Mouse (Mus musculus): Measurements from ENCODE around the gene Aup1. TPM values are rescaled to one million over a fixed set of nuclear protein-coding genes. Genes with fewer than 3 reads are reported as not detected.

Aup1 gene
- polyA plus RNA-seq, 1 experiment from 2014 or later = 244 TPM

GRCm38 (mm10) chr6:83074979-83075378 is 20.7 kb downstream of the Aup1 start:
- no peak for ATAC-seq (ENCODE audit: low FRiP score, low TSS enrichment)

DNA sequence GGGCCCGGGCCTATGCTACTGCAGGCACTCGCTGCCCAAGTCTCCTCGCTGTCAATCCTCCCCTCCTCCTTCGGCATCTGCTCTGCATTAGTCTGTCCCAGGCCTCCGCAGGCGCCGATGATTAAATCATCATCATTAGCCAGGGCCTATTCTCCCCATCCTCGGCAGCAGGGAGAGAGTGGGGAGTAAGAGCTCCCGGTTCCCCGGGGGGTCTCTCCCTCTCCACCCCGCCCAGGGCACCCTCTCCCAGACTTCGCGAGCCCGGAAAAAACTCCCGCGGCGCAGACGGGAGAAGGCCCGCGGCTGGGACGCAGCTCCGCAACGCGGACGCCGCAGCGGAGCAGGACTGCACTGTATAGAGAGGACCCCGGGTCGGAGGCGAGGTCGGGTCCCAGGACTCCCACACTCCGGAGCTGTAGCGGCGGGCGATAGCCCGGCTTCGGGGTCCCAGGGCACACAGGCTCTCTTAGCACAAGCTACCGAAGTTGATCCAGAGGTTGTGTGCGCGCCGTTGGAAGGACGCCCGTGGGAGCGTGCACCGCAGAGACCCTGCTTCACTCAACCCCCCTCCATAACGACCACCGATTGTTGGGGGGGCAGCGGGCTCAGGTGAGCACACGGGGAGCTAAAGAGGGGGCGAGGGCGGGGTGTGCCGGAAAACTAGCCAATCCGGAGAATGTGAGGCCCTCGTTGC is 23.5 kb downstream of the Aup1 start, which contains the start of gene Pcgf1:
Gene Pcgf1, plus strand, starts transcription at position 240 of the 694 bp plus-strand sequence.
- peaks cover 38% of the 10 kb centered on the region for H3K27me3 ChIP-seq (ENCODE audit: insufficient read depth, low read length)
- no peaks in the 10 kb centered on the region for H3K9me3 ChIP-seq (ENCODE audit: low read length)
- H3K36me3 ChIP-seq (ENCODE audit: insufficient read depth, low read length) = peaks cover 16% of the 10 kb centered on the region
- peak within 1 kb of the TSS; percentile 88 for H3K27ac ChIP-seq (ENCODE audit: low read length)
- peak within 1 kb of the TSS; percentile 90 for H3K9ac ChIP-seq (replicated peaks; ENCODE audit: low read length)
- peak; percentile 84 for ATAC-seq (ENCODE audit: low FRiP score, low TSS enrichment)
- H3K4me1 ChIP-seq (ENCODE audit: insufficient read depth, low read length) = peaks cover 19% of the 10 kb centered on the region
- under 1% methylated on average over 53 of the region's 54 CpGs for WGBS
- peak within 1 kb of the TSS; percentile 99 for H3K4me2 ChIP-seq (replicated peaks; ENCODE audit: low read depth, low read length)
- peak within 1 kb of the TSS; percentile 90 for H3K4me3 ChIP-seq (ENCODE audit: low read length)

More at GRCm38 (mm10) chr6:83074979-83075378, 20.7 kb downstream of the Aup1 start:
- Histone ChIP-seq H3K4me3 (ENCODE audit: low read length) (no peak overlapping the region), H3K4me2 (replicated peaks; ENCODE audit: low read depth, low read length) (no peak overlapping the region), H3K4me1 (ENCODE audit: insufficient read depth, low read length) (peaks cover 29% of the 10 kb centered on the region), H3K27ac (ENCODE audit: low read length) (no peak overlapping the region), H3K36me3 (ENCODE audit: insufficient read depth, low read length) (peaks cover 2% of the 10 kb centered on the region; the same call in 1 of the 2 replicates), H3K9ac (replicated peaks; ENCODE audit: low read length) (no peak overlapping the region), H3K9me3 (ENCODE audit: low read length) (no peaks in the 10 kb centered on the region), H3K27me3 (ENCODE audit: insufficient read depth, low read length) (peaks cover 65% of the 10 kb centered on the region)
- 17% methylated on average over 2 of the region's 2 CpGs for WGBS

GRCm38 (mm10) chr6:83078324-83078858 is 24.1 kb downstream of the Aup1 start:
- H3K9me3 ChIP-seq (ENCODE audit: low read length) = no peaks in the 10 kb centered on the region

GRCm38 (mm10) chr6:83080210-83080609 is 25.9 kb downstream of the Aup1 start:
- 92% methylated on average over 5 of the region's 5 CpGs for WGBS
- Histone ChIP-seq H3K27me3 (ENCODE audit: insufficient read depth, low read length) (peaks cover 19% of the 10 kb centered on the region), H3K4me3 (ENCODE audit: low read length) (no peak overlapping the region), H3K27ac (ENCODE audit: low read length) (no peak overlapping the region), H3K4me2 (replicated peaks; ENCODE audit: low read depth, low read length) (no peak overlapping the region), H3K9ac (replicated peaks; ENCODE audit: low read length) (no peak overlapping the region), H3K4me1 (ENCODE audit: insufficient read depth, low read length) (peaks cover 40% of the 10 kb centered on the region), H3K9me3 (ENCODE audit: low read length) (no peaks in the 10 kb centered on the region), H3K36me3 (ENCODE audit: insufficient read depth, low read length) (peaks cover 16% of the 10 kb centered on the region)
- ATAC-seq (ENCODE audit: low FRiP score, low TSS enrichment) = no peak

More at GRCm38 (mm10) chr6:83078324-83078858, 24.1 kb downstream of the Aup1 start:
- WGBS = under 1% methylated on average over 46 of the region's 46 CpGs
- Histone ChIP-seq H3K27me3 (ENCODE audit: insufficient read depth, low read length) (peaks cover 33% of the 10 kb centered on the region), H3K4me1 (ENCODE audit: insufficient read depth, low read length) (peaks cover 23% of the 10 kb centered on the region), H3K4me3 (ENCODE audit: low read length) (peak overlapping the region; percentile 90), H3K36me3 (ENCODE audit: insufficient read depth, low read length) (peaks cover 16% of the 10 kb centered on the region), H3K9ac (replicated peaks; ENCODE audit: low read length) (peak overlapping the region; percentile 90), H3K27ac (ENCODE audit: low read length) (peak overlapping the region; percentile 88), H3K4me2 (replicated peaks; ENCODE audit: low read depth, low read length) (peak overlapping the region; percentile 99)
- ATAC-seq (ENCODE audit: low FRiP score, low TSS enrichment) = peak; percentile 92

DNA sequence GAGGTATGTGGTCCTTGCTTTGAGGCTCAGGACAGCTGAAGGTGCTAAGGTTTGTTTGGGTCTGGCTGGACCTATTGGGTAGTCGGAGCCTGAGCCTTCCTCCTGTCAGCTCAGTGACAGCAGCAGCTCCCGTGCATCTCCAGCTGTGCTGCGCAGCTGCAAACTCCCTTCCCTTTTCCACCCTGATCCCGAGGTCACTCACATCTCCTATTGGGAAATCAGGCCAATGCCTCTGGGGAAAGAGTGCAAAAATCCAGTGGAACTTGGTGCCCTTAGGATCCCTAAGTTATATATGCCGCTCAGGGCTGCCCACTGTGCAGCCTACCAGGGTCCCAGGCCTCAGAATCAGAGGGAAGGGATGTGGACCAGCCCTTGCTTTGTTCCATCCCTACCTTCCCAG is 29.2 kb downstream of the Aup1 start:
- Histone ChIP-seq H3K27ac (ENCODE audit: low read length) (no peak overlapping the region), H3K4me3 (ENCODE audit: low read length) (no peak overlapping the region), H3K4me2 (replicated peaks; ENCODE audit: low read depth, low read length) (no peak overlapping the region), H3K4me1 (ENCODE audit: insufficient read depth, low read length) (peaks cover 63% of the 10 kb centered on the region), H3K9me3 (ENCODE audit: low read length) (no peaks in the 10 kb centered on the region), H3K27me3 (ENCODE audit: insufficient read depth, low read length) (peaks cover 22% of the 10 kb centered on the region), H3K9ac (replicated peaks; ENCODE audit: low read length) (no peak overlapping the region), H3K36me3 (ENCODE audit: insufficient read depth, low read length) (peaks cover 16% of the 10 kb centered on the region)
- 0 out of 2 replicates have a peak, but pooled peaks have one; percentile 1 for ATAC-seq (ENCODE audit: low FRiP score, low TSS enrichment)
- WGBS = 20% methylated on average over 5 of the region's 5 CpGs

GRCm38 (mm10) chr6:83084477-83084876 is 30.2 kb downstream of the Aup1 start:
- Histone ChIP-seq H3K4me2 (replicated peaks; ENCODE audit: low read depth, low read length) (peak overlapping the region; percentile 34), H3K9ac (replicated peaks; ENCODE audit: low read length) (0 out of 2 replicates have a peak overlapping the region, but pooled peaks have one; percentile 35), H3K9me3 (ENCODE audit: low read length) (no peaks in the 10 kb centered on the region), H3K4me3 (ENCODE audit: low read length) (no peak overlapping the region), H3K27me3 (ENCODE audit: insufficient read depth, low read length) (peaks cover 27% of the 10 kb centered on the region), H3K27ac (ENCODE audit: low read length) (peak overlapping the region; percentile 61; the same call in 1 of the 2 replicates), H3K36me3 (ENCODE audit: insufficient read depth, low read length) (peaks cover 16% of the 10 kb centered on the region), H3K4me1 (ENCODE audit: insufficient read depth, low read length) (peaks cover 55% of the 10 kb centered on the region)
- ATAC-seq (ENCODE audit: low FRiP score, low TSS enrichment) = peak; percentile 54; the same call in 1 of the 2 replicates
- 8% methylated on average over 6 of the region's 6 CpGs for WGBS

DNA sequence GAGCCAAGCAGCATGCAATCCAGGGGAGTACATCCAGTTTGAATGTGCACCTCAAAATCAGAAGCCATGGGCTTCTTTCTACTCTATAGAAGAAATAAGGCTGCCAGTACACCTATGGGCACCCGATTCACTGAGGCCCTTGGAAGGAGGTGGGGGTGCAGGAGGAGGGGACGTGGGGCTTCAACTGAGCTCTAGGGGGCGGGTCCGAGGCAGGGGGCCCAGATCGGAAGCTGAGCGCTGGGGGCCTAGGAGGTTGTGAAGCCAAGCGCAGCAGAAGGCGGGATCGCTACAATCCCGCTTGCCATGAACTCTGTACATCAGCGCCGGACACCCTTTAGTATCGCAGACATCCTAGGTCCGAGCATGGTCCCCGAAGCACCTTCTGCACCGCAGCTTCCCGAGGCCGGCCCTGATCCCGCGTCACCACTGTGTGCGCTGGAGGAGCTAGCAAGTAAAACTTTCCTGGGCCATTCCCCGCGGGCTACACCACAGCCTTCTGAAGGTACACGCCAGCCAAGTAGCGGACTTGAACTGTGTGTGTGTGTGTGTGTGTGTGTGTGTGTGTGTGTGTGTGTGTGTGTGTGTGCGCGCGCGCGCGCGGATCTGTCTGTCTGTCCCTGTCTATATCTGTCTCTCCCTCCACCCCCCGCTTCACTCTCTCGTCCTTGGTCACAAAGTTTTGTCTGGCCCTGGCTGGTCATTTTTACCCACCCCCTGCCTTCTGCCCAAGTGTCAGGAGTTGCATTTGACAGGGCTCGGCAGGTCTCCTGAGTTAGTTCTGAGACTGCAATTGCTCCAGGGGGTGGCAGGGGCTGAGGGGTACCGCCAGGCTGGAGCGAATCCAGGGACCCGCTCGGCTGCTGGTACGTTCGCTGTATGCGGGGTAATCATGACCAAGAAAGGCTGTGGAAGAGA is 32.1 kb downstream of the Aup1 start, which contains the start of gene Lbx2:
Gene Lbx2, plus strand, starts transcription at position 247 of the 915 bp plus-strand sequence.
- peaks cover 7% of the 10 kb centered on the region for H3K36me3 ChIP-seq (ENCODE audit: insufficient read depth, low read length)
- 6% methylated on average over 41 of the region's 42 CpGs for WGBS
- 0 out of 2 replicates have a peak within 1 kb of the TSS, but pooled peaks have one; percentile 5 for H3K27ac ChIP-seq (ENCODE audit: low read length)
- peaks cover 54% of the 10 kb centered on the region for H3K4me1 ChIP-seq (ENCODE audit: insufficient read depth, low read length)
- H3K27me3 ChIP-seq (ENCODE audit: insufficient read depth, low read length) = peaks cover 30% of the 10 kb centered on the region
- H3K4me3 ChIP-seq (ENCODE audit: low read length) = peak within 1 kb of the TSS; percentile 41
- peak within 1 kb of the TSS; percentile 63 for H3K9ac ChIP-seq (replicated peaks; ENCODE audit: low read length)
- peak within 1 kb of the TSS; percentile 56 for H3K4me2 ChIP-seq (replicated peaks; ENCODE audit: low read depth, low read length)
- no peak for ATAC-seq (ENCODE audit: low FRiP score, low TSS enrichment)
- no peaks in the 10 kb centered on the region for H3K9me3 ChIP-seq (ENCODE audit: low read length)

GRCm38 (mm10) chr6:83087205-83087925 is 33.0 kb downstream of the Aup1 start:
- Histone ChIP-seq H3K4me1 (ENCODE audit: insufficient read depth, low read length) (peaks cover 54% of the 10 kb centered on the region), H3K36me3 (ENCODE audit: insufficient read depth, low read length) (peaks cover 1% of the 10 kb centered on the region; the same call in 1 of the 2 replicates), H3K4me2 (replicated peaks; ENCODE audit: low read depth, low read length) (peak overlapping the region; percentile 56), H3K27me3 (ENCODE audit: insufficient read depth, low read length) (peaks cover 30% of the 10 kb centered on the region), H3K9me3 (ENCODE audit: low read length) (no peaks in the 10 kb centered on the region), H3K27ac (ENCODE audit: low read length) (no peak overlapping the region), H3K9ac (replicated peaks; ENCODE audit: low read length) (peak overlapping the region; percentile 14), H3K4me3 (ENCODE audit: low read length) (peak overlapping the region; percentile 39)
- no peak for ATAC-seq (ENCODE audit: low FRiP score, low TSS enrichment)
- 3% methylated on average over 47 of the region's 47 CpGs for WGBS

DNA sequence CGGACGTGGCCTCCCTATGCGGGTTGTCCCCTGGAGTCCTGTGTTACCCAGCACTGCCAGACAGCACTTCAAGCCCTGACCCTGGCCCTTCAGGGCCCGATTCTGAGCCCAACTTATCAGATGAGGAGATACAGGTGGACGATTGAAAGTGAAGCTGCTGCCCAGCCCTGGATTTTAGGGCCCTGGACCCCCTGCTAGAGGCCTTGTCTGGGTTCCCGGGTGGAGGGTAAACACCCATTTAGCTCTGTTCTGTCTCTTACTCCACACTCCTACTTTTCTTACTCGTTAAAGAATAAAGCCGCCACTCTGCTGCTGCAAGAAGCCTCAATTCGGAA is 33.6 kb downstream of the Aup1 start:
- Histone ChIP-seq H3K4me1 (ENCODE audit: insufficient read depth, low read length) (peaks cover 51% of the 10 kb centered on the region), H3K4me2 (replicated peaks; ENCODE audit: low read depth, low read length) (peak overlapping the region; percentile 56), H3K4me3 (ENCODE audit: low read length) (peak overlapping the region; percentile 39), H3K27me3 (ENCODE audit: insufficient read depth, low read length) (peaks cover 30% of the 10 kb centered on the region), H3K27ac (ENCODE audit: low read length) (no peak overlapping the region), H3K9ac (replicated peaks; ENCODE audit: low read length) (peak overlapping the region; percentile 14), H3K9me3 (ENCODE audit: low read length) (no peaks in the 10 kb centered on the region), H3K36me3 (ENCODE audit: insufficient read depth, low read length) (no peaks in the 10 kb centered on the region)
- ATAC-seq (ENCODE audit: low FRiP score, low TSS enrichment) = no peak
- 20% methylated on average over 9 of the region's 9 CpGs for WGBS
